Mouse (Mus musculus) liver, embryonic 14.5 days (tissue): Measurements from ENCODE around the gene Kpna7.

ENCODE experiments used
- CTCF ChIP-seq: IDR thresholded peaks from 2 replicates; pipeline ENCODE4 v1.5.1; 2016; ENCODE audit warnings: antibody characterized with exemption, low read depth, control low read depth
- EP300 ChIP-seq: IDR thresholded peaks from 2 replicates; pipeline ENCODE4 v1.6.1; 2016; ENCODE audit warnings: antibody characterized with exemption, low read depth

- no peak for TF ChIP-seq EP300
- TF ChIP-seq CTCF, result no peak
Observed at GRCm38 (mm10) chr5:145115736-145116135, 31.9 kb upstream of the Kpna7 start.
